Mouse (Mus musculus): ENCODE measurements around the gene Zc3hav1.
A peak's percentile ranks its signal among the peaks of the same experiment; 100 is the strongest.

The Zc3hav1 gene

GRCm38 (mm10) chr6:38297580-38298245 lies 56.7 kb downstream of the Zc3hav1 start:
- peak; percentile 1 for DNase-seq (ENCODE audit: low read depth, low spot score)

- DNase-seq (ENCODE audit: low read depth, low spot score), result no peak
Measured at GRCm38 (mm10) chr6:38293708-38294107, 60.7 kb downstream of the Zc3hav1 start.

- DNase-seq (ENCODE audit: low read depth, low spot score), result no peak
Measured at GRCm38 (mm10) chr6:38292871-38293646, 61.3 kb downstream of the Zc3hav1 start.

GRCm38 (mm10) chr6:38284422-38284821 lies 70.0 kb downstream of the Zc3hav1 start:
- no peak for DNase-seq (ENCODE audit: low read depth, low spot score)

- no peak for DNase-seq (ENCODE audit: low read depth, low spot score)
Measured at GRCm38 (mm10) chr6:38264466-38264865, 89.9 kb downstream of the Zc3hav1 start.

- no peak for DNase-seq (ENCODE audit: low read depth, low spot score)
Measured at GRCm38 (mm10) chr6:38263393-38264159, 90.8 kb downstream of the Zc3hav1 start.

- no peak for DNase-seq (ENCODE audit: low read depth, low spot score)
Measured at GRCm38 (mm10) chr6:38261877-38262276, 92.5 kb downstream of the Zc3hav1 start.

- no peak for DNase-seq (ENCODE audit: low read depth, low spot score)
Measured at GRCm38 (mm10) chr6:38257506-38257905, 96.9 kb downstream of the Zc3hav1 start.

- DNase-seq (ENCODE audit: low read depth, low spot score), result no peak
Measured at GRCm38 (mm10) chr6:38256793-38257192, 97.6 kb downstream of the Zc3hav1 start.

GRCm38 (mm10) chr6:38255794-38256193 lies 98.6 kb downstream of the Zc3hav1 start:
- DNase-seq (ENCODE audit: low read depth, low spot score), result no peak
